Mouse (Mus musculus): ENCODE data around the gene Socs4. TPM values are rescaled to one million over a fixed set of nuclear protein-coding genes. Genes with fewer than 3 reads are reported as not detected.

The Socs4 gene
- total and polyA plus RNA-seq, 3 experiments: 7.0 to 25.1 (median 13.2) TPM

DNA sequence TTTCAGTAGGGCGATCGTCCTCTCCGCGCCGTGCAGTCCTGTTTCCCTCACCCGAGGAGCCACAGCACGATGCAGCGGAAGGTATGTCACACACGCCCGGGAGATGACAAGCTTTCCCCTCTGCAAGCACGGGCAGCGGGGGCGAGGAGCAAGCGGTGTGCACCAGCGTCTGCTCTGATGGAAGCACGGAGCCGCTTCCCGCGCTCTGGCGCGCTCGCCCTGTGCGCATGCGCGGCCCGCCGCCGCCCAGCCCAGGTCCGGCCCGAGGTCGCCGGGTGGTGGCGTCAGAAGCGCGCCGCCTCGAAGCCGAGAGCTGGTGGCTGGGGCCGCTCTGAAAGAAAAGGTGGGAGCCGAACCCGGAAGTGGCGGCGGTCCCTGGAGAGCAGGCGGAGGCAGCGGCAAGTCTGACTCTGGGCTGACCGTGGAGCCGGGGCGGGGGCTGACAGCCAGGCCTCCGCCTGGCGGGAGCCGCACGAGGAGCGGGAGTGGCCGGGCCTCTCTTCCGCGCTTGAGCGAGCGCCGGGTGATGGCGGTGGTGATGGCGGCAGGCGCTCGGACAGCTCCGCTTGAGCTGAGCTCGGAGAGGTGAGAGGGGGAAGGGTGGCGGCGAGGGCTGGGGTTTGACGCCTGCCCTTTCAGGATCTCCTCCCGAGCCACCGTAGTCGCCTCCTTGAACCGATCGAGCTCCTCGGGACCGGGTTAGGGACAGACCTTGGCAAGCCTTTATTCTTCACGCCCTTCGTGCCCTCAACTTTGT, at the start of gene Socs4, which contains the start of gene Wdhd1 (continued):
- TF ChIP-seq JUND (conservative IDR thresholded peaks at IDR 0.05; ENCODE audit: low read depth, low read length): no peak

- in situ Hi-C loops (cut with MboI; ENCODE audit: low pct_ligation_motif_present, low pct_unique_long_range_greater_than_20kb, low sequenced_read_pairs): loop anchor here (25.0 kb wide), 1 partner anchor 343 kb away; the partner anchor contains the start of gene Samd4
- Histone ChIP-seq H3K4me3 (replicated peaks in 1 of 3; ENCODE audit: low read depth in 2 of 3, low read length in 2 of 3, poor library complexity in 1 of 3) (no peak overlapping the region), H3K36me3 (replicated peaks in 1 of 2; ENCODE audit: control insufficient read depth in 1 of 2, insufficient read depth in 1 of 2, low read length in 1 of 2) (no peaks in the 10 kb centered on the region), H3K4me2 (ENCODE audit: insufficient read depth, low read depth, poor library complexity, severe bottlenecking) (no peak overlapping the region), H3K27me3 (replicated peaks) (no peaks in the 10 kb centered on the region), H3K27ac (ENCODE audit: insufficient read depth, low read depth) (no peak overlapping the region), H3K9me3 (replicated peaks; ENCODE audit: low read length) (no peaks in the 10 kb centered on the region), H3K79me2 (replicated peaks; ENCODE audit: control insufficient read depth, extremely low read depth, insufficient read depth, poor library complexity, severe bottlenecking) (no peaks in the 10 kb centered on the region), H3K4me1 (ENCODE audit: control insufficient read depth in 1 of 2, insufficient read depth in 2 of 2) (peaks cover 0 to 2% of the 10 kb centered on the region in 2 experiments; a peak in 1 of 4 replicates), H3K9ac (ENCODE audit: insufficient read depth, low read depth) (no peak overlapping the region)
- dilution Hi-C loops (cut with MboI; ENCODE audit: extremely low pct_ligation_motif_present, extremely low pct_unique_long_range_greater_than_20kb, low sequenced_read_pairs): no loop called here
- TF ChIP-seq TCF12 (IDR thresholded peaks at IDR 0.05; ENCODE audit: low read depth, low read length): no peak
- TF ChIP-seq BHLHE40 (IDR thresholded peaks at IDR 0.05; ENCODE audit: low read depth, low read length): 0 out of 2 replicates have a peak, but pooled peaks have one; percentile 11
- no peak for DNase-seq (ENCODE audit: extremely low read depth)
These were observed 46.8 kb upstream of the Socs4 start for GRCm38 (mm10) chr14:47229796-47230376.

DNA sequence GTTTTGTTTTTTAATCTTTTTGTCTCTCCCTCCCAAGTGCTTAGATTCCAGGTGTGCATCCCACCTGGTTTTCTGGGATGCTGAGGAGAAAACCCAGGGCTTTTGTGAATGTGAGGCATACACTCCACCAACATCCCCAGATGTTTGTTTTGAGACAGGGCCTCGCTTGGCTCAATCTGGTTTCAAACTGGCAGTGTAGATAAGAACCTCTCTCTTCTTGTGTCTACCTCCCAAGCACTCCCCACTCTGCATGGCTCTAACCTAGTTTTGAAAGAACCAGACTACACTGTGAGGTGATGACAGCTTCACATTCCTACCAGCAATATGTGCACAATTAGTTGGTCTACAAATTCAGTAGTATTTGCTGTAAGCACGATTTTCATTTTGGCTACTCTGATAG, 43.1 kb upstream of the Socs4 start:
- 0 out of 4 replicates have a peak, but pooled peaks cover 0 to 2% of the 10 kb centered on the region in 2 experiments for H3K4me1 ChIP-seq (ENCODE audit: control insufficient read depth in 1 of 2, insufficient read depth in 2 of 2)
- H3K9ac ChIP-seq (ENCODE audit: insufficient read depth, low read depth): no peak overlapping the region
- H3K79me2 ChIP-seq (replicated peaks; ENCODE audit: control insufficient read depth, extremely low read depth, insufficient read depth, poor library complexity, severe bottlenecking): no peaks in the 10 kb centered on the region
- H3K36me3 ChIP-seq (replicated peaks in 1 of 2; ENCODE audit: control insufficient read depth in 1 of 2, insufficient read depth in 1 of 2, low read length in 1 of 2): no peaks in the 10 kb centered on the region
- no peak overlapping the region for H3K4me2 ChIP-seq (ENCODE audit: insufficient read depth, low read depth, poor library complexity, severe bottlenecking)
- H3K4me3 ChIP-seq (replicated peaks in 1 of 3; ENCODE audit: low read depth in 2 of 3, low read length in 2 of 3, poor library complexity in 1 of 3): no peak overlapping the region
- no peak overlapping the region for H3K27ac ChIP-seq (ENCODE audit: insufficient read depth, low read depth)
- in situ Hi-C loops (cut with MboI; ENCODE audit: low pct_ligation_motif_present, low pct_unique_long_range_greater_than_20kb, low sequenced_read_pairs): loop anchor here (25.0 kb wide), 1 partner anchor 346 kb away; the partner anchor contains the start of gene Samd4
- TF ChIP-seq E2F4 (IDR thresholded peaks at IDR 0.05; ENCODE audit: insufficient replicate concordance, low read depth, low read length): no peak
- no peak for TF ChIP-seq IRF4 (IDR thresholded peaks at IDR 0.05; ENCODE audit: low read depth, low read length)
- no peak for TF ChIP-seq MYC (IDR thresholded peaks at IDR 0.05; ENCODE audit: low read depth, low read length)
- TF ChIP-seq ELF1 (IDR thresholded peaks at IDR 0.05; ENCODE audit: low read depth, low read length): no peak
- TF ChIP-seq RCOR1 (conservative IDR thresholded peaks at IDR 0.05; ENCODE audit: low read depth, low read length): no peak
- no peak for TF ChIP-seq MAX (IDR thresholded peaks at IDR 0.05; ENCODE audit: low read length)
- no peak for TF ChIP-seq TCF12 (IDR thresholded peaks at IDR 0.05; ENCODE audit: low read depth, low read length)
- TF ChIP-seq ZMIZ1 (IDR thresholded peaks at IDR 0.05; ENCODE audit: low read depth, low read length): no peak
- TF ChIP-seq RAD21 (IDR thresholded peaks at IDR 0.05; ENCODE audit: low read depth, low read length): no peak
- no peak for TF ChIP-seq HCFC1 (IDR thresholded peaks at IDR 0.05; ENCODE audit: low read depth, low read length)
- no peak for TF ChIP-seq CTCF (conservative IDR thresholded peaks at IDR 0.05 in 1 of 2, IDR thresholded peaks at IDR 0.05 in 1 of 2; ENCODE audit: low read depth in 2 of 2, low read length in 2 of 2)
- TF ChIP-seq UBTF (IDR thresholded peaks at IDR 0.05; ENCODE audit: low read depth, low read length): no peak
- no peak for TF ChIP-seq TBP (conservative IDR thresholded peaks at IDR 0.05; ENCODE audit: low read depth, low read length)
- no peak for TF ChIP-seq JUND (conservative IDR thresholded peaks at IDR 0.05; ENCODE audit: low read depth, low read length)
- TF ChIP-seq POLR2A (IDR thresholded peaks at IDR 0.05; ENCODE audit: low read depth, low read length): no peak
- H3K27me3 ChIP-seq (replicated peaks): no peaks in the 10 kb centered on the region
- H3K9me3 ChIP-seq (replicated peaks; ENCODE audit: low read length): peaks cover 10% of the 10 kb centered on the region
- DNase-seq (ENCODE audit: extremely low read depth): no peak
- dilution Hi-C loops (cut with MboI; ENCODE audit: extremely low pct_ligation_motif_present, extremely low pct_unique_long_range_greater_than_20kb, low sequenced_read_pairs): no loop called here
